Mouse (Mus musculus) testis, adult 2 months (tissue): ENCODE data around the gene 4930486L24Rik. TPM values are rescaled to one million over a fixed set of nuclear protein-coding genes. Genes with fewer than 3 reads are reported as not detected.

Experiments
- H3K27ac ChIP-seq: fragments of 200-500 bp; 2 replicates; pipeline ENCODE4 v1.5.1; 2012; ENCODE audit warnings: low read depth, low read length; ENCODE audit not compliant: control insufficient read depth, insufficient read depth
- H3K27me3 ChIP-seq: fragments of 200-500 bp; 2 replicates; pipeline ENCODE4 v1.6.1; 2012; ENCODE audit warnings: mild to moderate bottlenecking, low read length, moderate library complexity; ENCODE audit not compliant: control insufficient read depth, insufficient read depth
- H3K36me3 ChIP-seq: fragments of 200-500 bp; 2 replicates; pipeline ENCODE4 v1.6.1; 2012; ENCODE audit warnings: mild to moderate bottlenecking, low read length; ENCODE audit not compliant: control insufficient read depth, insufficient read depth
- H3K4me1 ChIP-seq: fragments of 200-500 bp; 2 replicates; pipeline ENCODE4 v1.6.1; 2012; ENCODE audit warnings: low read length; ENCODE audit not compliant: control insufficient read depth, insufficient read depth
- H3K4me3 ChIP-seq: fragments of 200-500 bp; 2 replicates; pipeline ENCODE4 v1.5.1; 2012; ENCODE audit warnings: low read depth, mild to moderate bottlenecking, low read length, moderate library complexity, mixed read lengths; ENCODE audit not compliant: control insufficient read depth
- CTCF ChIP-seq: fragments of 200-500 bp; IDR thresholded peaks from 2 replicates; pipeline ENCODE4 v1.5.1; 2012; ENCODE audit warnings: low read depth, mild to moderate bottlenecking, inconsistent platforms, low read length, moderate library complexity; ENCODE audit not compliant: control insufficient read depth, insufficient read depth, insufficient replicate concordance
- POLR2A ChIP-seq: fragments of 200-500 bp; IDR thresholded peaks from 2 replicates; pipeline ENCODE4 v1.6.1; 2012; ENCODE audit warnings: low read depth, mild to moderate bottlenecking, inconsistent platforms, low read length, moderate library complexity; ENCODE audit not compliant: control insufficient read depth
- polyA plus RNA-seq: library from polyadenylated mRNA; depleted of rRNA; stranded (reverse); fragments of >200 nt; gene quantifications from 2 replicates; pipeline ENCODE4 v1.2.3, GENCODE M21; 2012; rRNA removed

Gene 4930486L24Rik
- polyA plus RNA-seq, 1 experiment: 0.23 TPM

GRCm38 (mm10) chr13:60812768-60813167 lies 51.5 kb downstream of the 4930486L24Rik start:
- no peaks in the 10 kb centered on the region for H3K4me1 ChIP-seq

GRCm38 (mm10) chr13:60809690-60810089 lies 54.6 kb downstream of the 4930486L24Rik start:
- H3K36me3 ChIP-seq: no peaks in the 10 kb centered on the region
- H3K27ac ChIP-seq: no peak overlapping the region
- no peak for TF ChIP-seq POLR2A
- no peak for TF ChIP-seq CTCF
- H3K4me3 ChIP-seq: no peak overlapping the region
- no peaks in the 10 kb centered on the region for H3K4me1 ChIP-seq
- no peaks in the 10 kb centered on the region for H3K27me3 ChIP-seq

More at GRCm38 (mm10) chr13:60812768-60813167, 51.5 kb downstream of the 4930486L24Rik start:
- H3K27me3 ChIP-seq: no peaks in the 10 kb centered on the region
- no peak for TF ChIP-seq CTCF
- no peak for TF ChIP-seq POLR2A
- no peak overlapping the region for H3K4me3 ChIP-seq
- H3K36me3 ChIP-seq: no peaks in the 10 kb centered on the region
- H3K27ac ChIP-seq: no peak overlapping the region

GRCm38 (mm10) chr13:60802749-60803148 lies 61.5 kb downstream of the 4930486L24Rik start, which contains the start of gene Ctsll3:
TSS of gene Ctsll3 (minus strand) at chr13:60802849.
- H3K4me1 ChIP-seq: no peaks in the 10 kb centered on the region
- no peak for TF ChIP-seq POLR2A
- TF ChIP-seq CTCF: no peak
- H3K27ac ChIP-seq: no peak within 1 kb of the TSS
- no peaks in the 10 kb centered on the region for H3K36me3 ChIP-seq
- H3K27me3 ChIP-seq: no peaks in the 10 kb centered on the region
- no peak within 1 kb of the TSS for H3K4me3 ChIP-seq

Other genes starting within 250 kb of the 4930486L24Rik start
- gene BC051665, start 78.1 kb downstream of the 4930486L24Rik start, polyA plus RNA-seq: not detected in 2 replicates
- not detected in 2 replicates for gene Ctsll3, start 61.6 kb downstream of the 4930486L24Rik start, polyA plus RNA-seq
- gene Gm49392, start 32.4 kb upstream of the 4930486L24Rik start, polyA plus RNA-seq: 0.12 TPM in 1 of 2 replicates, not detected in the other
- 0.23 TPM in 1 of 2 replicates, not detected in the other for gene Ctla2b, start 33.0 kb upstream of the 4930486L24Rik start, polyA plus RNA-seq
- gene Tpbpb, start 40.4 kb upstream of the 4930486L24Rik start, polyA plus RNA-seq: not detected in 2 replicates
- gene Gm49393, start 71.1 kb upstream of the 4930486L24Rik start, polyA plus RNA-seq: not detected in 2 replicates
- 0.15 and 0.37 TPM in 2 replicates for gene Gm49391, start 72.1 kb upstream of the 4930486L24Rik start, polyA plus RNA-seq
- 0.22 and 1.2 TPM in 2 replicates for gene Ctla2a, start 72.2 kb upstream of the 4930486L24Rik start, polyA plus RNA-seq
- not detected in 2 replicates for gene Tpbpa, start 77.5 kb upstream of the 4930486L24Rik start, polyA plus RNA-seq
- gene Ctsj, start 141.5 kb upstream of the 4930486L24Rik start, polyA plus RNA-seq: not detected in 2 replicates
- not detected in 2 replicates for gene Ctsq, start 176.2 kb upstream of the 4930486L24Rik start, polyA plus RNA-seq